Mouse (Mus musculus): Measurements from ENCODE around the gene Mcat. TPM values are rescaled to one million over a fixed set of nuclear protein-coding genes. Genes with fewer than 3 reads are reported as not detected.
A peak's percentile ranks its signal among the peaks of the same experiment; 100 is the strongest.

The Mcat gene
- polyA plus RNA-seq, 1 experiment from 2014 or later = 41.1 TPM

DNA sequence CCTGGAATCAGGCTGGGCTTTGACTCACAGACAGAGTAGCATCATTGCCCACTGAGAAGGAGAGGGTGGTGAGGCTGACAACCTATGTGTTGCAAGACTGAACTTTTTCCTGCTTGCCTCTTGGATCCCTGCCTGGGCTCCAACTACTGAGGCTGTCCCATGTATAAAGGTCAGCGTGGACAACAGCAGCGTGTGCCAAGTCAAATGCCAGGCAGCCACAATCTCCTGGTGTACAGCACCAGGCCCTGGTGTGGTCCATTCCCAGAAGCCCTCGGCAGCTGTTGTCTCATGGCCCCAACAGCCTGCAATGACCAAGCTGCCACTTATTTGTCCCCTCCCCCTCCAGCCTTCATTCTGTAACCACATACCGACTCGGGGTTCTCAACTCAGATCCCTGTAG lies 8.0 kb upstream of the Mcat start:
- Histone ChIP-seq H3K9ac (ENCODE audit: low read length) (no peak overlapping the region), H3K36me3 (ENCODE audit: control insufficient read depth, insufficient read depth, low read length) (peaks cover 18% of the 10 kb centered on the region), H3K4me1 (replicated peaks; ENCODE audit: control insufficient read depth, insufficient read depth, low read length) (no peaks in the 10 kb centered on the region), H3K27ac (ENCODE audit: low read depth) (no peak overlapping the region), H3K4me2 (ENCODE audit: low read length) (no peak overlapping the region), H3K9me3 (ENCODE audit: control insufficient read depth, low read length) (no peaks in the 10 kb centered on the region), H3K4me3 (ENCODE audit: low read depth, low read length) (no peak overlapping the region), H3K27me3 (replicated peaks; ENCODE audit: control insufficient read depth, insufficient read depth, low read length) (no peaks in the 10 kb centered on the region)
- 82% methylated on average over 5 of the region's 5 CpGs for WGBS
- DNase-seq (ENCODE audit: low spot score) (no peak), ATAC-seq (replicated peaks; ENCODE audit: low FRiP score, low TSS enrichment, low read depth) (no peak)

DNA sequence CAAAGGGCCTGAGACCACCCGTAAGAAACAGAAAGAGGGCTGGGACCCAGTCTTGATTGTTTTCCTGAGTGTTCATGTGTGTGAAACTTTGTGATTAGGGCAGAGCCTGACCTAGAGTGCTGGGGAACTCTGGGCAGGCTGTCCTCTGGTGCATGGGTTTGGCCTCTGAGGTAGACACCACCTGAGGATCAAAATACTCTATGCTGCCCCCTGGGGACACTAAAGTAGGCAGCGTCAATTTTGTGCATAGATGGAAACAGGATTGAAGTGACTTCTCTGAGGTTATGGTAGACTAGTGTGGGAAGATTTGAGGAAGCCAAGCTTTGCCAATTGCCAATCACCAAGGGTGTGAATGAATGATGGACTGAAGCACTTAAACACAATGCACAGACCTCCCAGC lies 7.1 kb upstream of the Mcat start:
- no peak overlapping the region for H3K9ac ChIP-seq (ENCODE audit: low read length)
- H3K36me3 ChIP-seq (ENCODE audit: control insufficient read depth, insufficient read depth, low read length) = peaks cover 8% of the 10 kb centered on the region
- H3K4me2 ChIP-seq (ENCODE audit: low read length) = no peak overlapping the region
- no peak overlapping the region for H3K27ac ChIP-seq (ENCODE audit: low read depth)
- no peak for ATAC-seq (replicated peaks; ENCODE audit: low FRiP score, low TSS enrichment, low read depth)
- no peak overlapping the region for H3K4me3 ChIP-seq (ENCODE audit: low read depth, low read length)
- H3K4me1 ChIP-seq (replicated peaks; ENCODE audit: control insufficient read depth, insufficient read depth, low read length) = no peaks in the 10 kb centered on the region
- no peaks in the 10 kb centered on the region for H3K9me3 ChIP-seq (ENCODE audit: control insufficient read depth, low read length)
- no peak for DNase-seq (ENCODE audit: low spot score)
- no peaks in the 10 kb centered on the region for H3K27me3 ChIP-seq (replicated peaks; ENCODE audit: control insufficient read depth, insufficient read depth, low read length)
- WGBS = 77% methylated on average over 2 of the region's 2 CpGs

DNA sequence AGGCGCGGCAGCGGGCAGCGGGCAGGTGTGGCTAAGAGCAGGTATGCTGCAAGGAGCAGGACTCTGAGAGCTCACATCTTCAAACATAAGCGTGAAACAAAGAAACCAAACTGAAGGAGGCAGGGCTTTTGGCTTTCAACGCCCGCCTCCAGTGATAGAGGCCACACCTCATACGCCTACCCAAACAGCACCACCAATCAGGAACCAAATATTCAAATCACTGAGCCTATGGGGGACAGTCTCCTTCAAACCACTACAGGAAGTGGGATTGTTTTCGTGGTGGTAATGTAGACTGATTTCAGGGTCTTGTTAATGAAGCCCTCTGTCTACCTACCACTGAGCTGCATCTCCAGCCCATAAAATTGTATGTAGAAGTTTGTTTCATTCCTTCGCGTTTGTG lies 6.1 kb upstream of the Mcat start:
- ATAC-seq (replicated peaks; ENCODE audit: low FRiP score, low TSS enrichment, low read depth) = no peak
- 55% methylated on average over 11 of the region's 11 CpGs for WGBS
- H3K4me2 ChIP-seq (ENCODE audit: low read length) = no peak overlapping the region
- no peaks in the 10 kb centered on the region for H3K9me3 ChIP-seq (ENCODE audit: control insufficient read depth, low read length)
- no peaks in the 10 kb centered on the region for H3K4me1 ChIP-seq (replicated peaks; ENCODE audit: control insufficient read depth, insufficient read depth, low read length)
- no peak overlapping the region for H3K4me3 ChIP-seq (ENCODE audit: low read depth, low read length)
- no peak overlapping the region for H3K9ac ChIP-seq (ENCODE audit: low read length)
- DNase-seq (ENCODE audit: low spot score) = no peak
- no peak overlapping the region for H3K27ac ChIP-seq (ENCODE audit: low read depth)
- H3K27me3 ChIP-seq (replicated peaks; ENCODE audit: control insufficient read depth, insufficient read depth, low read length) = no peaks in the 10 kb centered on the region
- H3K36me3 ChIP-seq (ENCODE audit: control insufficient read depth, insufficient read depth, low read length) = no peaks in the 10 kb centered on the region

DNA sequence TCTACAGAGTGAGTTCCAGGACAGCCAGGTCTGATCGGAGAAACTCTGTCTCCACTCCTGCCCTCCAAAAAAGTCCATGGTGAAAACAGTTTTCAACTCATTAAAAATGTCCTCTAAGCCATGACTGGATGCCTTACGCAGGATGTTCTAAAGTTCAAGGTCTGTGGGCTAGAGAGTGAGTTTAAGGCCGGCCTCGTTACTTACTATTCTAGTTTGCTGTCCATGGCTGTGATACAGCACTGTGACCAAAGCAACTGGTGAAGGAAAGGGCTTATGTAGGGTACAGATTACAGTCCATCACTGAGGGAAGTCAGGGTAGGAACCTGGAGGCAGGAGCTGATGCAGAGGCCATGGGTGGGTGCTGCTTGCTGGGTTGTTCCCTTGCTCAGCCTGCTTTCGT lies 5.0 kb upstream of the Mcat start:
- H3K36me3 ChIP-seq (ENCODE audit: control insufficient read depth, insufficient read depth, low read length) = no peaks in the 10 kb centered on the region
- DNase-seq (ENCODE audit: low spot score) = no peak
- H3K4me3 ChIP-seq (ENCODE audit: low read depth, low read length) = no peak overlapping the region
- no peaks in the 10 kb centered on the region for H3K9me3 ChIP-seq (ENCODE audit: control insufficient read depth, low read length)
- 94% methylated on average over 5 of the region's 5 CpGs for WGBS
- H3K4me2 ChIP-seq (ENCODE audit: low read length) = no peak overlapping the region
- no peak overlapping the region for H3K9ac ChIP-seq (ENCODE audit: low read length)
- ATAC-seq (replicated peaks; ENCODE audit: low FRiP score, low TSS enrichment, low read depth) = no peak
- H3K27me3 ChIP-seq (replicated peaks; ENCODE audit: control insufficient read depth, insufficient read depth, low read length) = no peaks in the 10 kb centered on the region
- no peaks in the 10 kb centered on the region; the same call in 1 of the 2 replicates for H3K4me1 ChIP-seq (replicated peaks; ENCODE audit: control insufficient read depth, insufficient read depth, low read length)
- H3K27ac ChIP-seq (ENCODE audit: low read depth) = no peak overlapping the region

DNA sequence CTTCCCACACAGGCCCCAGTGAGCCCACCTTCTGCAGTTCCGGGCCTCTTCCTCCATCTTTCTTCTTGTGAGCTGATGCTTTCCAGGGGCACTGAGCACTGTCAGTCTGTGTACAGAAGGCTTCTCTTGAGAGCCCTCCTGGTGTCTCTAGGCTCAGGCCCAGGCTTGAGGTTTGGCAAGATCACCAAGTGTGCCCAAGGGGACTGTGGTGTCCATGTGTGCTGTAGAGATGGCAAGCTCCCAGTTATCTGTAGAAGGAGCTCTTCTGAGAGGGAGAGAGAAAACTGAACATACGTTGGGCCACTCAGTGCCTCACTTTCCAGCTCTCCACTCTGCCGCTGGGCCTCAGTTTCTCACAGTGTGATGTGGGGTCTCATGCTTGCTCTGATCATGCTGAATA lies 4.1 kb upstream of the Mcat start:
- Histone ChIP-seq H3K36me3 (ENCODE audit: control insufficient read depth, insufficient read depth, low read length) (no peaks in the 10 kb centered on the region), H3K4me1 (replicated peaks; ENCODE audit: control insufficient read depth, insufficient read depth, low read length) (peaks cover 8% of the 10 kb centered on the region)

DNA sequence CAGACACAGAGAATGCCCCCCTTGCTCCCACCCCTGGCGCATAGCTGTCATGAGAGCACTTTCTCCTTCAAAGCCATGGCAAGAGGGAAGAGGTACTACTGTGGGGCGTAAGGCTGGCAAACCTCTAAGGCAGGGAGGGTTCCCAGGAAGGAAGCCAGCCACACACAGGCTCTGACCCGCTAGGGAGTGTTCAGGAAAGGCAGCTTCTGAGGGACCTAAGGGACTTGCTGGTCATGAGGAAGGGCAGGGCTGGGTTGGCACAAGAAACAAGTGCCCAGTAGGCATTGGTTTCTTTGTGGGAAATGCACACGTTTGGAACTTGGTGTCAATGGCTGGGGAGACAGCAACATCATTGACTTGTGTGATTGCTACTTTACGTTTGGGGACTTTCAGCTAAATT lies 2.4 kb upstream of the Mcat start:
- Histone ChIP-seq H3K9ac (ENCODE audit: low read length) (no peak overlapping the region), H3K36me3 (ENCODE audit: control insufficient read depth, insufficient read depth, low read length) (no peaks in the 10 kb centered on the region), H3K27me3 (replicated peaks; ENCODE audit: control insufficient read depth, insufficient read depth, low read length) (no peaks in the 10 kb centered on the region), H3K4me3 (ENCODE audit: low read depth, low read length) (no peak overlapping the region), H3K9me3 (ENCODE audit: control insufficient read depth, low read length) (no peaks in the 10 kb centered on the region), H3K27ac (ENCODE audit: low read depth) (no peak overlapping the region), H3K4me2 (ENCODE audit: low read length) (no peak overlapping the region), H3K4me1 (replicated peaks; ENCODE audit: control insufficient read depth, insufficient read depth, low read length) (peaks cover 8% of the 10 kb centered on the region)
- WGBS = 75% methylated on average over 5 of the region's 5 CpGs
- DNase-seq (ENCODE audit: low spot score) (no peak), ATAC-seq (replicated peaks; ENCODE audit: low FRiP score, low TSS enrichment, low read depth) (no peak)

More for the DNA sequence above, 4.1 kb upstream of the Mcat start:
- WGBS = 93% methylated on average over 3 of the region's 3 CpGs
- DNase-seq (ENCODE audit: low spot score) (no peak), ATAC-seq (replicated peaks; ENCODE audit: low FRiP score, low TSS enrichment, low read depth) (no peak)
- no peak overlapping the region for H3K27ac ChIP-seq (ENCODE audit: low read depth)
- H3K4me3 ChIP-seq (ENCODE audit: low read depth, low read length) = no peak overlapping the region
- H3K9me3 ChIP-seq (ENCODE audit: control insufficient read depth, low read length) = no peaks in the 10 kb centered on the region
- no peak overlapping the region for H3K9ac ChIP-seq (ENCODE audit: low read length)
- H3K27me3 ChIP-seq (replicated peaks; ENCODE audit: control insufficient read depth, insufficient read depth, low read length) = no peaks in the 10 kb centered on the region
- H3K4me2 ChIP-seq (ENCODE audit: low read length) = no peak overlapping the region

DNA sequence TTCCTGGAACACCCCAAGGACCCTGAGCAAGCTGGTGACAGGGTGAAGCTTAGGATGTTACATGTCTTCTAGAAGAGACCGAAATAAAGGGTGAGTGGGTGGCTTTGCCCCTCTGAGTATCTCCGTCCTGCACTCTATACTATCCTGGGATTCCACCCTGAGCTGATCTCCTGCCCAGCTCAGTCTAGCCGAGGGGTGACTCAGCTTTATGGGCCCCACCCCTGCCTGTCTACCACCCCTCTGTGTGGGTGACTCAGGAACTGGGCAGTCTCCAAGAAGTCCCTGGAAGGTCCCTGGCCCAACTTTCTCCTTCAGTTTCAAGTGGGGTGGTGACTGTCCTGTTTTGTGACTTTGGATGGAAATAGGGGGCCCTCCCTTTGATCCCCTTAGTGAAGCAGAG lies 1.8 kb upstream of the Mcat start:
- Histone ChIP-seq H3K36me3 (ENCODE audit: control insufficient read depth, insufficient read depth, low read length) (no peaks in the 10 kb centered on the region), H3K27ac (ENCODE audit: low read depth) (no peak overlapping the region), H3K4me2 (ENCODE audit: low read length) (no peak overlapping the region), H3K9ac (ENCODE audit: low read length) (no peak overlapping the region), H3K4me3 (ENCODE audit: low read depth, low read length) (no peak overlapping the region), H3K27me3 (replicated peaks; ENCODE audit: control insufficient read depth, insufficient read depth, low read length) (no peaks in the 10 kb centered on the region), H3K9me3 (ENCODE audit: control insufficient read depth, low read length) (no peaks in the 10 kb centered on the region), H3K4me1 (replicated peaks; ENCODE audit: control insufficient read depth, insufficient read depth, low read length) (peaks cover 8% of the 10 kb centered on the region)
- 83% methylated on average over 3 of the region's 3 CpGs for WGBS
- ATAC-seq (replicated peaks; ENCODE audit: low FRiP score, low TSS enrichment, low read depth) (no peak), DNase-seq (ENCODE audit: low spot score) (no peak)

DNA sequence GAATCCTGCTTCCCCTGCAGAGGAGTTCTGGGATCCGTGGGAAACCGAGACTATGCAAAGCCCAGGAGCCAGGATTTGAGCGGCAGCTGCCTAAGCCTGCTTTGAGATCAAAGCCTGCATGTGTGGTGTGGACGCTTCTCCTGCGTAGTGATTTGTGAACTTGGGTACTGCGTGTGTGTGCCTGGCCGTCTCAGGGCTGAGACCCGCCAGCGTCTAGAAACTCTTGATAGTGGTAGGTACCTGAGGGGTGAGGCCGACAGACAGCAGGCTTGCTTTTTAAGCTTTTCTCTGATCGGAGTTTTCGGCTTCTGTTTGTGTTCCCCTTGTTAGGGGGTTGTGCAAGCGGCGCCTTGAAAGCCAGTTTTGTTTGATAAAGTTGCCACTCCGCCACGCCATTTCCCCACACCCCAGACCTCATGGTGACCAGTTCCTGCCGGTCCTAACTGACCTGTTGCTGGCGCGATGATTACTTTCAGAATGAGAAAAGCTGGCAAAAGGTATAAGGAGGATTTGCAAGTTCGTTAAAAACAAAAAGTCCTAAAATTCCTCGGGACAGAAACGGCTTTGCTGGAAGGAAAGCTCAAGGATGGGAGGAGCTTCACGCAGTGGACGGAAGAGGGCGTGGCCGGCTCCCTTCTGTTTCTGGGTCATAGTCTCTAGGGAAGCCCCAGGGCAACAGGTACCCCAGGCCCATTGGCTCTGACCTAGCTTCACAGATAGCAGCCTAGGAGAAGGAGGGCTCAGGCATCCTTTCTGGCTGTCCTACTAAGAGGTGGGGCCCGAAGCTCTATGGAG lies 467 bp upstream of the Mcat start:
- DNase-seq (ENCODE audit: low spot score) (peak; percentile 81), ATAC-seq (replicated peaks; ENCODE audit: low FRiP score, low TSS enrichment, low read depth) (peak; percentile 48)
- no peaks in the 10 kb centered on the region for H3K36me3 ChIP-seq (ENCODE audit: control insufficient read depth, insufficient read depth, low read length)
- peak overlapping the region; percentile 63 for H3K4me3 ChIP-seq (ENCODE audit: low read depth, low read length)
- H3K9me3 ChIP-seq (ENCODE audit: control insufficient read depth, low read length) = no peaks in the 10 kb centered on the region
- H3K27me3 ChIP-seq (replicated peaks; ENCODE audit: control insufficient read depth, insufficient read depth, low read length) = no peaks in the 10 kb centered on the region
- H3K9ac ChIP-seq (ENCODE audit: low read length) = peak overlapping the region; percentile 67
- peaks cover 8% of the 10 kb centered on the region for H3K4me1 ChIP-seq (replicated peaks; ENCODE audit: control insufficient read depth, insufficient read depth, low read length)
- H3K27ac ChIP-seq (ENCODE audit: low read depth) = peak overlapping the region; percentile 36; the same call in 1 of the 2 replicates
- WGBS = 2% methylated on average over 27 of the region's 27 CpGs
- peak overlapping the region; percentile 98 for H3K4me2 ChIP-seq (ENCODE audit: low read length)

All from intestine, embryonic 14.5 days (tissue).